Mouse (Mus musculus) MEL (cell line): Measurements from ENCODE around the gene Cfd. TPM values are rescaled to one million over a fixed set of nuclear protein-coding genes. Genes with fewer than 3 reads are reported as not detected.
A peak's percentile ranks its signal among the peaks of the same experiment; 100 is the strongest.

Experiments
- DNase-seq: peaks from one replicate; pipeline ENCODE4 v3.0.0; 2011; ENCODE audit warnings: low read depth, low spot score
- H3K27ac ChIP-seq: 2 replicates; pipeline ENCODE4 v1.5.1; 2012; ENCODE audit warnings: low read depth, mild to moderate bottlenecking, control low read depth, low read length, moderate library complexity; ENCODE audit not compliant: control insufficient read depth
- H3K27me3 ChIP-seq, 2 experiments: fragments of 150-350 bp in 1 of 2; sonication (generic) in 1 of 2; 2 replicates each; pipeline ENCODE4 v1.6.1; 2012; ENCODE audit warnings: low read length in 2 of 2, mild to moderate bottlenecking in 2 of 2, improper control_type of control experiment in 1 of 2, moderate library complexity in 1 of 2; ENCODE audit not compliant: insufficient read depth in 2 of 2, control insufficient read depth in 1 of 2
- H3K36me3 ChIP-seq, 2 experiments: 2 replicates each; pipeline ENCODE4 v1.6.1; 2012 to 2014; ENCODE audit warnings: low read length in 2 of 2, improper control_type of control experiment in 1 of 2, inconsistent platforms in 1 of 2, mild to moderate bottlenecking in 1 of 2; ENCODE audit not compliant: insufficient read depth in 2 of 2, control insufficient read depth in 1 of 2
- H3K4me1 ChIP-seq, 2 experiments: fragments of 150-350 bp in 1 of 2; sonication (generic) in 1 of 2; 2 replicates each; pipeline ENCODE4 v1.6.1; 2012; ENCODE audit warnings: low read length in 2 of 2, improper control_type of control experiment in 1 of 2, mild to moderate bottlenecking in 1 of 2; ENCODE audit not compliant: insufficient read depth in 2 of 2, control insufficient read depth in 1 of 2
- H3K4me3 ChIP-seq, 2 experiments: fragments of 150-350 bp in 1 of 2; sonication (generic) in 1 of 2; 2 replicates each; pipeline ENCODE4 v1.5.1; 2012; ENCODE audit warnings: low read depth in 2 of 2, low read length in 2 of 2, mild to moderate bottlenecking in 2 of 2, moderate library complexity in 2 of 2, control low read depth in 1 of 2, improper control_type of control experiment in 1 of 2; ENCODE audit not compliant: control insufficient read depth in 1 of 2, insufficient read depth in 1 of 2
- H3K79me2 ChIP-seq: 2 replicates; pipeline ENCODE4 v1.6.1; 2012; ENCODE audit warnings: mild to moderate bottlenecking, low read length, moderate library complexity; ENCODE audit not compliant: control insufficient read depth, poor library complexity, insufficient read depth
- H3K9ac ChIP-seq: 2 replicates; pipeline ENCODE4 v1.6.1; 2012; ENCODE audit warnings: low read depth, mild to moderate bottlenecking, control low read depth, low read length, moderate library complexity; ENCODE audit not compliant: control insufficient read depth, poor library complexity, severe bottlenecking
- H3K9me3 ChIP-seq: fragments of 150-350 bp; sonication (generic); replicated peaks from 2 replicates; pipeline ENCODE4 v1.6.1; 2012; ENCODE audit warnings: mild to moderate bottlenecking, low read length, improper control_type of control experiment, moderate library complexity; ENCODE audit not compliant: insufficient read depth
- CHD1 ChIP-seq: IDR thresholded peaks from 2 replicates; pipeline ENCODE4 v1.6.1; 2012; ENCODE audit warnings: low read depth, mild to moderate bottlenecking, inconsistent platforms, low read length, improper control_type of control experiment
- CHD2 ChIP-seq: IDR thresholded peaks from 2 replicates; pipeline ENCODE4 v1.6.1; 2011; ENCODE audit warnings: low read length, improper control_type of control experiment
- CTCF ChIP-seq, 3 experiments: IDR thresholded peaks in 2 of 3; conservative IDR thresholded peaks in 1 of 3; 2 replicates each; pipeline ENCODE4 v1.5.1; 2011 to 2012; ENCODE audit warnings: low read length in 3 of 3, low read depth in 2 of 3, mild to moderate bottlenecking in 2 of 3, improper control_type of control experiment in 1 of 3, inconsistent platforms in 1 of 3, mixed read lengths in 1 of 3, moderate library complexity in 1 of 3; ENCODE audit not compliant: control insufficient read depth in 1 of 3, insufficient read depth in 1 of 3, poor library complexity in 1 of 3, severe bottlenecking in 1 of 3
- E2F4 ChIP-seq: IDR thresholded peaks from 2 replicates; pipeline ENCODE4 v1.6.1; 2011; ENCODE audit warnings: low read depth, low read length, improper control_type of control experiment, borderline replicate concordance
- ELF1 ChIP-seq: IDR thresholded peaks from 2 replicates; pipeline ENCODE4 v1.6.1; 2014; ENCODE audit warnings: low read depth, mild to moderate bottlenecking, inconsistent platforms, low read length, improper control_type of control experiment, moderate library complexity
- ETS1 ChIP-seq: IDR thresholded peaks from 2 replicates; pipeline ENCODE4 v1.6.1; 2012; ENCODE audit warnings: low read depth, mild to moderate bottlenecking, inconsistent platforms, low read length, improper control_type of control experiment, moderate library complexity
- GABPA ChIP-seq: IDR thresholded peaks from 2 replicates; pipeline ENCODE4 v1.6.1; 2012; ENCODE audit warnings: low read depth, mild to moderate bottlenecking, inconsistent platforms, low read length, improper control_type of control experiment, moderate library complexity
- HCFC1 ChIP-seq: IDR thresholded peaks from 2 replicates; pipeline ENCODE4 v1.6.1; 2012; ENCODE audit warnings: low read depth, mild to moderate bottlenecking, inconsistent platforms, low read length, improper control_type of control experiment, moderate library complexity
- JUND ChIP-seq: IDR thresholded peaks from 2 replicates; pipeline ENCODE4 v1.6.1; 2011; ENCODE audit warnings: low read depth, mild to moderate bottlenecking, improper control_type of control experiment, low read length
- MAX ChIP-seq: IDR thresholded peaks from 2 replicates; pipeline ENCODE4 v1.6.1; 2011; ENCODE audit warnings: low read length, improper control_type of control experiment
- MAZ ChIP-seq: IDR thresholded peaks from 2 replicates; pipeline ENCODE4 v1.6.1; 2012; ENCODE audit warnings: low read depth, mild to moderate bottlenecking, inconsistent platforms, low read length, improper control_type of control experiment
- MEF2A ChIP-seq: IDR thresholded peaks from 2 replicates; pipeline ENCODE4 v1.6.1; 2014; ENCODE audit warnings: low read depth, mild to moderate bottlenecking, inconsistent platforms, low read length, improper control_type of control experiment; ENCODE audit not compliant: poor library complexity, insufficient replicate concordance, severe bottlenecking; ENCODE audit errors: extremely low read depth
- MXI1 ChIP-seq: IDR thresholded peaks from 2 replicates; pipeline ENCODE4 v1.6.1; 2011; ENCODE audit warnings: mild to moderate bottlenecking, low read depth, low read length, improper control_type of control experiment
- MYB ChIP-seq: IDR thresholded peaks from 2 replicates; pipeline ENCODE4 v1.6.1; 2011; ENCODE audit warnings: mild to moderate bottlenecking, low read depth, low read length, improper control_type of control experiment
- MYC ChIP-seq: IDR thresholded peaks from 2 replicates; pipeline ENCODE4 v1.6.1; 2011; ENCODE audit warnings: low read depth, mild to moderate bottlenecking, low read length, improper control_type of control experiment, moderate library complexity
- NELFE ChIP-seq: IDR thresholded peaks from 2 replicates; pipeline ENCODE4 v1.6.1; 2011; ENCODE audit warnings: low read depth, low read length, improper control_type of control experiment
- NRF1 ChIP-seq: IDR thresholded peaks from 2 replicates; pipeline ENCODE4 v1.6.1; 2014; ENCODE audit warnings: low read depth, mild to moderate bottlenecking, inconsistent platforms, low read length, improper control_type of control experiment, moderate library complexity; ENCODE audit not compliant: poor library complexity, insufficient read depth, severe bottlenecking
- POLR2A ChIP-seq, 2 experiments: IDR thresholded peaks; 2 replicates each; pipeline ENCODE4 v1.6.1; 2011 to 2012; ENCODE audit warnings: low read length in 2 of 2, mild to moderate bottlenecking in 2 of 2, control low read depth in 1 of 2, improper control_type of control experiment in 1 of 2, low read depth in 1 of 2, moderate library complexity in 1 of 2; ENCODE audit not compliant: control insufficient read depth in 1 of 2, insufficient read depth in 1 of 2, poor library complexity in 1 of 2
- POLR2AphosphoS2 ChIP-seq: IDR thresholded peaks from 2 replicates; pipeline ENCODE4 v1.6.1; 2011; ENCODE audit warnings: low read length, improper control_type of control experiment
- SIN3A ChIP-seq: IDR thresholded peaks from 2 replicates; pipeline ENCODE4 v1.6.1; 2012; ENCODE audit warnings: low read length, improper control_type of control experiment, inconsistent platforms
- SMC3 ChIP-seq: IDR thresholded peaks from 2 replicates; pipeline ENCODE4 v1.6.1; 2011; ENCODE audit warnings: low read depth, low read length, improper control_type of control experiment
- TAL1 ChIP-seq: IDR thresholded peaks from 2 replicates; pipeline ENCODE4 v1.6.1; 2012; ENCODE audit warnings: mild to moderate bottlenecking, inconsistent platforms, low read length, moderate library complexity, mixed read lengths
- TBP ChIP-seq: IDR thresholded peaks from 2 replicates; pipeline ENCODE4 v1.8.0; 2011; ENCODE audit warnings: low read depth, low read length, improper control_type of control experiment
- TCF12 ChIP-seq: IDR thresholded peaks from 2 replicates; pipeline ENCODE4 v1.6.1; 2014; ENCODE audit warnings: low read depth, mild to moderate bottlenecking, inconsistent platforms, low read length, improper control_type of control experiment, moderate library complexity
- UBTF ChIP-seq: IDR thresholded peaks from 2 replicates; pipeline ENCODE4 v1.6.1; 2012; ENCODE audit warnings: low read depth, mild to moderate bottlenecking, inconsistent platforms, low read length, improper control_type of control experiment, moderate library complexity, borderline replicate concordance; ENCODE audit not compliant: insufficient read depth
- USF1 ChIP-seq: IDR thresholded peaks from 2 replicates; pipeline ENCODE4 v1.6.1; 2014; ENCODE audit warnings: low read depth, mild to moderate bottlenecking, inconsistent platforms, low read length, improper control_type of control experiment, moderate library complexity
- ZC3H11A ChIP-seq: IDR thresholded peaks from 2 replicates; pipeline ENCODE4 v1.6.1; 2012; ENCODE audit warnings: low read depth, mild to moderate bottlenecking, inconsistent platforms, low read length, improper control_type of control experiment
- ZKSCAN1 ChIP-seq: IDR thresholded peaks from 2 replicates; pipeline ENCODE4 v1.6.1; 2012; ENCODE audit warnings: low read depth, mild to moderate bottlenecking, inconsistent platforms, low read length, improper control_type of control experiment, moderate library complexity
- ZMIZ1 ChIP-seq: IDR thresholded peaks from 2 replicates; pipeline ENCODE4 v1.6.1; 2012; ENCODE audit warnings: low read depth, mild to moderate bottlenecking, inconsistent platforms, low read length, improper control_type of control experiment, moderate library complexity
- polyA plus RNA-seq, 2 experiments: library from polyadenylated mRNA; stranded (reverse) in 1 of 2; unstranded in 1 of 2; fragments of >175 nt in 1 of 2; fragments of >200 nt in 1 of 2; gene quantifications; 2 replicates each; pipeline versions ENCODE4 v1.2.1 to v1.2.4; 2012; ENCODE audit warnings: low replicate concordance in 2 of 2, low read depth in 1 of 2; ENCODE audit not compliant: insufficient read length in 2 of 2, insufficient read depth in 1 of 2, missing spikeins in 1 of 2
- total RNA-seq: library from RNA; depleted of rRNA; stranded (reverse); fragments of 300-350 nt; gene quantifications from 2 replicates; pipeline ENCODE4 v1.2.3, GENCODE M21; 2012

Cfd gene
- total and polyA plus RNA-seq, 3 experiments, result 0.21 TPM; not detected in 2

GRCm38 (mm10) chr10:79926491-79927323, 36.1 kb downstream of the Cfd start, which contains the start of gene Arid3a:
Gene Arid3a, plus strand, starts transcription at chr10:79927043.
- H3K9ac ChIP-seq, result peak within 1 kb of the TSS; percentile 93
- peaks cover 0 to 6% of the 10 kb centered on the region in 2 experiments; a peak in 1 of 4 replicates for H3K4me1 ChIP-seq
- DNase-seq, result peak; percentile 97
- H3K9me3 ChIP-seq, result no peaks in the 10 kb centered on the region
- H3K27me3 ChIP-seq, result no peaks in the 10 kb centered on the region
- TF ChIP-seq ZC3H11A (no peak), E2F4 (peak; percentile 61; the same call in 1 of the 2 replicates), MEF2A (no peak), HCFC1 (peak; percentile 86), CHD2 (no peak), MAZ (peak; percentile 97), TCF12 (no peak; the same call in 1 of the 2 replicates), CTCF (IDR thresholded peaks at IDR 0.05 in 2 of 3, conservative IDR thresholded peaks at IDR 0.05 in 1 of 3; ENCODE audit: control insufficient read depth in 1 of 3, insufficient read depth in 1 of 3, low read depth in 2 of 3, low read length in 3 of 3, poor library complexity in 1 of 3, severe bottlenecking in 1 of 3) (no peak), POLR2A (IDR thresholded peaks at IDR 0.05; ENCODE audit: control insufficient read depth in 1 of 2, insufficient read depth in 1 of 2, low read depth in 1 of 2, low read length in 2 of 2, poor library complexity in 1 of 2) (peak; percentile 44 to 66; a peak in 2 of 4 replicates), GABPA (no peak), ETS1 (peak; percentile 55; the same call in 1 of the 2 replicates), MYC (0 out of 2 replicates have a peak, but pooled peaks have one; percentile 20), MAX (peak; percentile 56), NELFE (peak; percentile 15), ZMIZ1 (0 out of 2 replicates have a peak, but pooled peaks have one; percentile 35), MXI1 (peak; percentile 53), ELF1 (peak; percentile 87), ZKSCAN1 (no peak), USF1 (peak; percentile 56), SIN3A (peak; percentile 99), MYB (no peak), TAL1 (no peak), CHD1 (0 out of 2 replicates have a peak, but pooled peaks have one; percentile 3), POLR2AphosphoS2 (peak; percentile 45; the same call in 1 of the 2 replicates), SMC3 (0 out of 2 replicates have a peak, but pooled peaks have one; percentile 0), TBP (peak; percentile 76), JUND (no peak), NRF1 (peak; percentile 60), UBTF (peak; percentile 42; the same call in 1 of the 2 replicates)
- TF ChIP-seq, all 39 proteins: peak for 19
- Histone ChIP-seq H3K27ac (peak within 1 kb of the TSS; percentile 76), H3K4me3 (peak within 1 kb of the TSS; percentile 79 to 90), H3K79me2 (peaks cover 9% of the 10 kb centered on the region), H3K36me3 (no peaks in the 10 kb centered on the region; a peak in 1 of 4 replicates)
